Mouse (Mus musculus): ENCODE data around the gene Gpd2. TPM values are rescaled to one million over a fixed set of nuclear protein-coding genes. Genes with fewer than 3 reads are reported as not detected.

Gene Gpd2
- total RNA-seq, 2 experiments from 2014 or later, result 5.9 to 8.9 TPM

DNA sequence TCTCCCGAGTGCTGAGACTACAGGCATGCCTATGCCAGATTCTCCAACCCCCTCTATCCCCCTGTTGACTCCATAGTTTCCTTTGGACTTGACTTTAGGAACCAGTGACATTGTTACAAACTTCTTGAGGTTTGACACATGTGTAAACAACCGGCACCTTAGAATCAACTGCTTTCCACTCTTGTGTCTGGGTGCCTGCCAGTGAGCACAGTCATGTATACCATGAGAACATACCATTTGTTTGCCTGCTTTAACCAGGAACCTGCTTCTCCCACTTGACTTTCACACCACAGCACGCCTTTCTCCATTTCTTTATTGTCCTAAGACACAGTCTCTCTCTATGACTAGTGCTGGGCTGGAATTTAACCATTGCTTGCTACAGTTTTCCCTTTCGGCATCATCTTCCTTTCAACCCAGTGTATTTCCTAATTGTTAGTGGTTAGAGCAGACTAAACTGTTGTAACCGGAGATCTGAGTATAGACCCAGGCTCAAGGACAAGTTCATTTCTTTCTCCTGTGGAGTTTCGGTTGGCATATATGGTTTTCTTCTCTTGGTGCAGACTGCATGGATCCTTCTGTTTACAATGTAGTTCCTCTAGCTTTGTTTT, 8.4 kb downstream of the Gpd2 start:
- no peak for ATAC-seq (replicated peaks; ENCODE audit: low FRiP score, poor library complexity, severe bottlenecking)

DNA sequence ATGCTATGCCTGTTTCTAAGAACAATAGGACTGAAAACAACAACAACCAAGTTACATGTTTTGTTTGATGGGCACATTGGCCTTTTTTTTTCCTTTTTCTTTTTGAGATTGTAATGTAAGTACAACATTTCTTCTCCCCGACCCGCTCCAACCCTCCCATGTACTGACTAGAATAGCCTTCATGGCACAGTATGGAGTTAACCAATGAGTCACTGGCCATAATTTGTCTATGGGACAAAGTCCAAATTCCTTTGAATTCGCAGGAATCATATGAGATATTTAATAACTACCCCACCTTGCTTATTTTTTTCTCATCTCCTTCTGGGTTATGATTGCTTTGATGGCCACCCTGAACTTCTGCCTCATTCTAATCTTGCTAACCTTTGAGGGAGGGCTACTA, 12.7 kb downstream of the Gpd2 start:
- ATAC-seq (replicated peaks; ENCODE audit: low FRiP score, poor library complexity, severe bottlenecking), result no peak

DNA sequence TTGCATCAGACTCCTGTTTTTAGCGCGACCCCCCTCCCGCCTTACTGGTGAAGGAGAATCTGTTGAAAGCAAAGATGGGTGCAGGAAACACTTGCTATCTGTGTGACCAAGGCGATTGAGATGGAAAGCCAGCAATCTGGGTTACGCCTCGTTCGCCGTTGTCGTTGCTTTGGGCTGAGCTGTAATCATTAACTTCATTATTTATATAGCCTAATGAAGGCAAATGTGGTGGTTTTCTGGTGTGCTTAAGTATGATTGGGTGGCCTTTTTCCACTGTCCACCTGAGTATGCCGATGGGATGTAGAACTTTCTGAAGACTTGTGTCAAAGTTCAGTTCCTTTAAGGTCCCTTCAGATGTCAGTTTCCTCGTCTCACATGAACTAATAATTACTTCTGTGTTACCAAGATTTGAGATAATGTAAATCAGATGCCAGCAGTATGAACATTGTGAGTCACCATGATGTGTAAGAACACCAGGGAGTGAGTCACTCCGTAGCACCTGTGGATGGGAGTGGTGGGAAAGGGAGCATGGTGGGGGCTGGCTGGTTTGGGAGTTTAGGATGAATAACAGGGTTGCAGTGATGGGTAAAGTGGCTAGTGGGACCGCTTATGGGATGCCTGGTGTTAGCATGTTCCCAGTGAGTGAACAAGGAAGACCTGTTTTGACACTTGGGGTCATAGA, 14.3 kb downstream of the Gpd2 start:
- ATAC-seq (replicated peaks; ENCODE audit: low FRiP score, poor library complexity, severe bottlenecking), result no peak

DNA sequence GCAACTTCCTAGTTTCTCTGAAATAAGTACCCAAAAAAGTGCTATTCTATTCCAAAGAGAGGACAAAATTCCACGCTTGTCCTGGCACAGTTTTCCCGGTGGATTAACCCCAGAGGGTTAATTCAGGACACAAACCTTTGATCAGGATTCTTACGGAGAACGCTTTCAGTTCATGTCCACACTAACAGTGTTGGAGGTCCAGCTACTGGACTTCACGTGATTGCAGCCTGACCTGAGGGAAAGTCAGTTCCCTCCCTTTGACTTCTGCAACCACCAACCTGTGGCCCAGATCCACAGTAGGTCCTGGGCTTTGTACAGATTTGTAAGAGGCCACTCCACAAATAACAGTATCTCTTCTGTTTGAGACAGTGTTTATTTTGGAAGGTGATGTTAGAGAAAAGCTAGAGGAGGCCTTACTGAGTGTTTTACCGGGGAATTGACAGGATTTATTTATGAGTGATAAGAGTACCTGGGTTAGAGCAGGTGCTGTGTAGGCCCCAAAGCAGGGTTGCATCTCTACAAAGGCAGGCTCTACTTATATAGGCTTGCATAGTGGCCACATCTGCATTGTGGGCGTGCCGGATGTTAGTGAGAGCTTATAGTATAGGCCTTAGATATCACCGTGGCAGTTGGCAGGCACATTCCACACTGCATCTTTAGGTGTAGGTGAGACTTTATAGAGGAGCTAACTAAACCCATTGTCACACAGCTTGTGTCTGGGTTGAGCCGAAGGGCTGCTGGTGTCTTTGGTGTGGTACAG, 15.3 kb downstream of the Gpd2 start:
- no peak for ATAC-seq (replicated peaks; ENCODE audit: low FRiP score, poor library complexity, severe bottlenecking)

DNA sequence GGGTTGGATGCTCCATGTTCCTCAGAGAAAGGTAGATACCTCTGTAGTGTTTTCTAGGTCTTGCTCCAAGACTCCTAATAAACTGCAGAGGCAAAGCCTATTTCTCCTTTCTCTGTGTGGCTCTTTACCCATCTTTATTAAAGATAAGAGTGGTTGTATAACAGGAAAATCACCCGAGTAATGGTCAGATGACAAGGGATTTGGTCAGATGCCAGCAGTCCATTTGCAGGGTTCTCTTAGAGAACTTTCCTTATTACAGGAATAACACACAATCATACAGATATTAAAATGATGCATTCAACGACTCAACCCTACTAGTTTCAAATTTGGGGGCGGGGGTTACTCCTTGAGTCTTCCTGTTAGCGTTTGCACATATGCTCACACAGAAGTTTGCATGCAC, 16.8 kb downstream of the Gpd2 start:
- ATAC-seq (replicated peaks; ENCODE audit: low FRiP score, poor library complexity, severe bottlenecking), result no peak

DNA sequence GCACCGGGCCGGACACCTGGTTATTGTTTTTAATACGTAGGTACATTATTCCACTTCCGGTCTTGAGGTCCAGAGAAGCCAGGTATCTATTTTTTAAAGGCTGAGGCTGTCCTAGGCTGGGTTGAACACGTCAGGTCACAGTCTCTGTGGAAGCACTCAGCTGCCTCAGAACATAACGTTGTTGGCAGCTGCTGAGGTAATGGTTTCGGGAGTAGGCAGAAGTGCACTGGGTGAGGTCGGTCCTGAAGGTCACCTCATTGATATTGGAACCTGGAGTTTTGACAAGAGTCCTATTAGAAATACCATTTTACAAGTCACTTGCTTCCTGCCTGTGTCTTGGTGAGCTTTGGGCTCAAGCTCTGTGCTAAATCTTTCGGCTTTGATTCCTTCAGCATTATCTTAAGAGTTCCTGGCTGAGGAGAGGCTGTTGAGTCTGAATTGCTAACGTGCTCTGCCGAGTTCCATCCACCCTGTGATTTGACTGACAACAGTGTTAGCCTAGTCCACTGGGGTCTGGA, 17.8 kb downstream of the Gpd2 start:
- ATAC-seq (replicated peaks; ENCODE audit: low FRiP score, poor library complexity, severe bottlenecking), result no peak

DNA sequence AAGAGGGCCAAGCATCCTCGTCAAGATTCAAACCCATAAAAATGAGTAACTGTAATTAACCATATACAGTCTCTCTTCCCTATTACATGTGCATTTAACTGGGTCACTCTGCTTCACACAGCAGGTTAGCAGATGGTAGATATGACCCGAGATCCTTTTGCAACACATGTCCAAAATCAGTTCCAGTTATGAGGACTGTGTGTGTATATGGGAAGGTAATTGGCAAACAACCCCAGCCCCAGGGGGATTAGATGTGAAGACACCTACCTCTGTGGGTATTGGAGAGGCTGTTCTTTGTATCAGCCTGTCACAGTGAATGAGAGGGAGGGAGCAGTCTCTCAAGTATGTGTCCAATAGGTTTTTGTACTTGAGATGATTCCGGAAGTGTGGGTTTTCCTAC, 18.4 kb downstream of the Gpd2 start:
- ATAC-seq (replicated peaks; ENCODE audit: low FRiP score, poor library complexity, severe bottlenecking), result no peak

DNA sequence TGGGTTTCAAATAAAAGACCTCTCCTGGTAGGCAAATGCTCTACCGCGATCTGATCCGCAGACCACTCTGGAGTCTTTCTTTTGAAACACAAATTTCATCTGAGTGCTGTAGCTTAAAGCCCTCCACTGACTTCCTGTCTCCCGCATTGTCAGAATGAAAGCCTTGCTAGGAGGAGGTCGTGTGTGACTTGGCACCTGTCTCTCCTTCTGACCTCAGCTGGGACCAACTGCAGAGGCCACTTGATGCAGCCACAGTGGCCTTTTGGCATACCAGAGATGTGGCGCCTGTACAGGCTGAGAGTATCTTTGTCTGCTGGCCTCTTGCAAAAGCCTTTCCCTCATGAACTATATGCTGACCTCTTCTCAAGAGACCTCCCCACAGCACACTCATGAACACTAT, 19.0 kb downstream of the Gpd2 start:
- ATAC-seq (replicated peaks; ENCODE audit: low FRiP score, poor library complexity, severe bottlenecking), result no peak

DNA sequence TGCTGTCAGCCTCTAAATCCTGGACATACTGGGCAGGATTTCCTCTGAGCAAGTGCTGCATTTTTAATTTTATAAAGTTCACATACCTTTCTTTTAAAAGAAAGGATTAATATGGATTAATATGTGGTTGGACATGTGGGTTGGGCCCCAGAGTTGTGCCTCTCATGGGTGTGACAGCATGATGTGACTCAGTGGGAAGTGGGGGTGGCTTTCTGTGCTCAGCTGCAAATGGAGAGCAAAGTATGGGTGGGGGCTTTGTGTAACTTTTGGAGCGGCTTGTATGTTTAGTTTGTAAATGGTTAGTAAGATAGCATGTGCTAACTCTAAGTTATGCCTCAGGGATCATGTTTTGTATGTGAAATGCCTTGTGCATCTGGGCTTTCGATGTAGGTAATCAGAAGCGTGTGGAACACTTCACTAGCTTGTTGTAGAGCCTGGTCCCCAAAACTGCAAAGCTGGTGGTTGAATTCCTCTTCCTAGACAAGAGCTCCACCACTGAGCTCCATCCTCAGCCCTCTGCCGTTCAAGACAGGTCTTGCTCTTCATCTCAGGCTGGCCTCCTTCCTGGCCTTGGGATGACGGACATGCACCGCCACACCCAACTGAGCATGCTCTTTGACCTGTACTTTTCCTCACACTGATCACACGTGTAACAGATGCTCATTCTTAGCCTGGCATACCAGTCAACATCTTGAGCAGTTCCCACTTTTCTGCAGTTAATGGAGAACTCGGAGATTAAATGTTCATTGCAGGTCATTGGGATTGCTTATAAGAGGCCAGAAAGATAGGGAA, 24.0 kb downstream of the Gpd2 start:
- no peak for ATAC-seq (replicated peaks; ENCODE audit: low FRiP score, poor library complexity, severe bottlenecking)

DNA sequence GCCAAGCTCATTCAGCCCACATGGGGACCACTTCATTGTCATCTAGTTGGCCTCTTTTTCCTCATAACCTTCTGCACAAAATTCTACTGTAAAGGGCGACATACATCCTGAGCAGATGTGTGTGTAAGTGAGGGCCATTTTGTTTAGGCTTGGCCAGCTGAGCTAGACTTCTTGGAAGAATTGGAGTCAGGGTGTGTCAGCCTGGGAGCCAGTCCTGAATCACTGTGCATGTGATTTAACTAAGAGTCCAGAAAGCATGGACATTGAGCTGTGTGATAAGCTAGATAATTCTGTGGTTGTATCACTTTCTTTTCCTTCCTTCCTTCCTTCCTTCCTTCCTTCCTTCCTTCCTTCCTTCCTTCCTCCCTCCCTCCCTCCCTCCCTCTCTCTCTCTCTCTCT, 26.0 kb downstream of the Gpd2 start:
- ATAC-seq (replicated peaks; ENCODE audit: low FRiP score, poor library complexity, severe bottlenecking), result no peak

DNA sequence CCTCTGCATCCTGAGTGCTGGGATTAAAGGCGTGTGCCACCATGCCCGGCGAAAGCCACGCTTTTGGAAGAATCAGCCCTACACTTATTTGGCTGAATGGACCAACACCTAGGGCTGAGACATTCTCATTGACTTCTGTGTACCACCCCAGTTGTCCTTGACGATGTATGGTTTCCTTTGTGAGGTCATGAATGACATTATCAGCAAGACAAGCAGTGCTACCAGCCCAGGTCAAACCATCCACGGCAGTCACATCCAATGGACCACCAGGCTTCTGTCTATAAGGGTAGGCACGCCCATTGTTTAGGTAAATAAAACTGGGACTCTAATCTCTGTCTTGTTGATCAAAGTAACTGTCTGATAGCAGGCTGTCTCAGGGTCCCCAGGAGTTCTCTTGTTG, 27.5 kb downstream of the Gpd2 start:
- ATAC-seq (replicated peaks; ENCODE audit: low FRiP score, poor library complexity, severe bottlenecking), result no peak

DNA sequence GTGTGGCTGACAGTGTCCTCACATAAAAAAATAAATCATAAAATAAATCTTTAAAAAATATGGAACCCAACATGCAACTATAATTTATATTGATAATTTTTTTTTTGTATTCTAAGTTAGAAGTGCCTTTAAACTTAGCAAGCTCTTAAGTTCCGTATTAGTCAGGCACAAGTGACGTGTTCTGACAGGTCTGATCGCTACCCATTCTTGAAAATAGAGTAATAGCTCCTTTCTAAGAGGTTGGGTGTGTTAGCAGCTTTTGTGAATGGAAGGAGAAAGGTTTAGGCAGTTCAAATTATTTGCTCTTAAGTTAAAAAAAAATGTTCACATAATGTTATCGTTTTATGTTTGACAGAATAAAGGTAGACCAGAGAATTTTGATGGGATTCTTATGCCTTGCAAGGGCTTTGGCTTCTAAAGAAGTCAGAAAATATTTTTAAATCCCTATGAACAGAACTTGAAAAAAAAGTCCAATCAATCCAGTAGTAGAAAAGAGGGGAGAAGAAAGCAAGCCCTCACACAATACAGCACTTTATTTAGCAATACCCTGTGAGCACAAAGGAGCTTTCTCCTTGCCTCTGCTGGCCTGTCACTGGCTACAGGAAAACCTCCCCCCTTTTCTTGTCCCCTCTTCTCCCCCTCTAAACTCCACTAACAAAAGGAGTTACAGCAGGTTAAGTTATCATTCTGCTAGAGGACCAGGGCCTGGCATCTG, 29.4 kb downstream of the Gpd2 start:
- no peak for ATAC-seq (replicated peaks; ENCODE audit: low FRiP score, poor library complexity, severe bottlenecking)

DNA sequence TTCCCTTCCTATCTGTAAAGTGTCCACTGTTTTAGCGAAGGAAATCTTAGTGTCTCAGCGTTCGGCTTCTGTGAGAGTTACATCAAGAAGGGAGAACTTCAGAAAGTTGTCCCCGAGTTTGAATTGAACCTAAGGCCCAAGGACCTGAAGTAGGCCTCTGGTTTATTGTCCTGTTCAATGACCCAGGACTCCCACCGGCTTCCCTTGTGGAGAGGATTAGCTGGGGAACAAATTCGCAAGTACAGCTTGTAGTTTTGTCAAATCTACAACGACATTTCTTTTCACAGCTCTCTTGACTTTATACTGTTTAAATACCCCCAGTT, 29.9 kb downstream of the Gpd2 start:
- no peak for ATAC-seq (replicated peaks; ENCODE audit: low FRiP score, poor library complexity, severe bottlenecking)

DNA sequence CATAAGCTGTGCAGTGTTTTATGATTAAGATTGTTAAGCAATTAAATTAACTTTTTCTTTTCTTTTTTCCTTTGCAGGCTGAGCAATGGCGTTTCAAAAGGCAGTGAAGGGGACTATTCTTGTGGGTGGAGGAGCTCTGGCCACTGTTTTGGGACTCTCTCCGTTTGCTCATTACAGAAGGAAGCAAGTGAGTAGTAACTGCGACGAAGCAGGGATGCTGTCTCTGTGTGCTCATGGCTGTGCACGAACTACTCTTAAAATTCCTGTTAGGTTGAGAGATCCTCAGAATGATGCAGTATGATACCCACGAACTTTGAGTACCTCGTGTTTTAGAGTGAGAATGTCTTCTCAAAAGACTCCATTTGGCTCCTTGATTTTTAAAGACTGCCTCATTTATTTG, 30.5 kb downstream of the Gpd2 start:
- no peak for ATAC-seq (replicated peaks; ENCODE audit: low FRiP score, poor library complexity, severe bottlenecking)

DNA sequence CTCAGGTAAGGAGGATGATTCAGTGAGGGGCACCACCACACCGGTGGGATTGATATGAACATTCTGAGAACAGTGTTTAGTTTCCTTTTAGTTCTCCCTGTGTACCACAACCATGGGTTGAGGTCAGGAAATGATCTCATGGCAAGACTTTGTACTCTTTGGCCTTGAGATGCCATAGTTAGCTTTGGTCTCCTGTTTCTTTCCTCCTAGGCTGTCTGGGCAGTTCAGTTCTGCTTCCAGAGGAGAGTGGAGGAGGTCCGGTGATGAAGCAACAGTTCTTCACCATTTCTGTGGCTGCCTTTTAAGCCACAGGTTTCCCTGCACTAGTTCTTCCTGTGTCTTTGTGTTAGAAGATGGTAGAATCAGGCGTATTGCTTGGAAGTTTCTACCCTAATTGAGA, 31.4 kb downstream of the Gpd2 start:
- no peak for ATAC-seq (replicated peaks; ENCODE audit: low FRiP score, poor library complexity, severe bottlenecking)

DNA sequence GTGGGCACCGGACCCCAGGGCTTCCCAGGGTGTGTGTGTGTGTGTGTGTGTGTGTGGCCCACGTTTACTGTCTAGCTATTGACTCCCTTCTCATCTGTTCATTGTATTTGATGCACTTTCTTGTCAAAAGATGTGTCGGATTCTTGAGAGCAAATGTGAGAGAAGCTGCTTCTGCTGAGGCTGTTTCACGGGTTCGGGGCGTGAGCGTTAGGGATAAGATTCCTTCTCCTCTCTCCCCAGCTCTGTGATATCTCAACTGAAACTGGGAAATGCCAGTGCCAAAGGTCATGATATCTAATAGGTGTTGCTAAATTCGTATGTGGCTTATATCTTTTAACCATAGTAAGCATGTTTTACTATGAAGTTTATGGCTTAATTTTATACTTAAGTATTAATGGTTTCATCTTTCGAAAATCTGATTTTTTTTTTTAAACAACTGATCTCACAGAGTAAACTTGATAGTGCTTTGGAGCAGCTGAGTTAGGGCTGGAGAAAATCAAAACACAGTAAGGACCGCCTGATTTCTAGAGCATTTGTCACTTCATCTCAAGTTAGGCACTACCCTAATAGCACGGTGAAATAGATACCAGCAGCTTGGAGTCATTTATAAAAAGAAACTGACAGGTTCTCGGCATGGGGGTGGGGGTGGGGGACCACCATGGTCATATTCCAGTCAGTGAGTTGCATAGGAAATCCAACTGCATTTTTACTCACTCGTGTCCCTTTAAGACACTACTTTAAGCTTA, 32.4 kb downstream of the Gpd2 start:
- ATAC-seq (replicated peaks; ENCODE audit: low FRiP score, poor library complexity, severe bottlenecking), result no peak

DNA sequence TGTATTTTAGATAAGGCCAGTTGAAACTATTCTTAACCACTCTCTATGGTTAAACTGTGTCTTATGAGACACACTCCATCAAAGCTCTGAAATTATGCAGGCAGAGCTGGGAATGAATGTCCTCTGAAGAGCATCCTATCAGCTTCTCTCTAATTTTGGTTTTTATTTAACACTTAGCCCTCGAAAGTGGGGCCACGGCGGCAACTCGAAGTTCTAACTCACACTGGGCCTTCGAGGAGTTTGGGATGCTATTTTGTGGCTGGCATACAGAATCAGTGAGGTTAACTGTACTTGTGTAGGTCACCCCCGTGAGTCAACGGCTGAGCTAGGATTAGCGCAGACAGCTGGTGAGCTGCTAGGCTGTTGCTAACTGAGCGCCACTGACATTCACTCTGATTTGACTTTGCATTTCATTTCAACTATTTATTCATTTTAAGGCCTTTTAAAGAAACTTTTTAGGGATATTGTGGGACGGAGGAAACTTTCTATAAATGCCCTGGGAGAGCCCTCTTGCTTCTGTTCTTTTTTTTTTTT, 42.8 kb downstream of the Gpd2 start:
- ATAC-seq (replicated peaks; ENCODE audit: low FRiP score, poor library complexity, severe bottlenecking), result no peak

DNA sequence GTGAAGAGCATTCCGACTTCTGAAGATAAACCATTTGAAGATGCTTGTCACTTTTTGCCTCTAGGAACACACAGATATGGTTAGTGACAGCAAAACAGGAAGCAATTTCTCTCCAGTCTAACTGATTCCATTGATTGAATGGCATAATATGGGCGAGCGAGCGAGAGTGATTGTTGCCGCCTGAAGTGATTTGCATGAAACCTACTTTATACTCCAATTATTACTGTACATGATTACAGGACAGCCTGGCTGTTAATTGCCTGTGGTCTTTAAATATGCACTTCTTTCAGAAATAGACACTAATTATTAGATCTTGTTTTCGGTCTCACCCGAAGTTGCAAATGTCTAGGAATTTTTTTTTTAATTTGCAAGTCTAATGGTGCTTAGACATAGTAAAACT, 46.4 kb downstream of the Gpd2 start:
- no peak for ATAC-seq (replicated peaks; ENCODE audit: low FRiP score, poor library complexity, severe bottlenecking)

DNA sequence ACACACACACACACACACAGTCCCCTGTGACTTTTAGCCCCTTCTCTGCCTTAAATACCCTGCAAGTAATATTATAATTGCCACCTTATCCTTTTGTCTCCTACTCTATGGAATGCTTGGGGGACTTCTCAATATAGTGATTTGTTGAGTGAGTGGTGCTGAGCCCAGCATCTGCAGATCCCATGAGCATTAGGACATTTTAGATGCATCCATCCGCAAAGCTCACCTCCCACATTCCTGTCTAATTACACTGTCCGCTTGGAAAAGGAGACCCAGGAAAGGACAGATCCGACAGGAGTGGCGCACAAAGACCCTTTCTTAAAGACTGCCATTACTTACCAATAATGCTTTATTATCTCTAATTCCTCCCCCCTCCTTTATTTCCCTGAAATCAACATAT, 47.8 kb downstream of the Gpd2 start:
- ATAC-seq (replicated peaks; ENCODE audit: low FRiP score, poor library complexity, severe bottlenecking), result no peak
